Mouse (Mus musculus): ENCODE data around the gene Lsm2.

DNA sequence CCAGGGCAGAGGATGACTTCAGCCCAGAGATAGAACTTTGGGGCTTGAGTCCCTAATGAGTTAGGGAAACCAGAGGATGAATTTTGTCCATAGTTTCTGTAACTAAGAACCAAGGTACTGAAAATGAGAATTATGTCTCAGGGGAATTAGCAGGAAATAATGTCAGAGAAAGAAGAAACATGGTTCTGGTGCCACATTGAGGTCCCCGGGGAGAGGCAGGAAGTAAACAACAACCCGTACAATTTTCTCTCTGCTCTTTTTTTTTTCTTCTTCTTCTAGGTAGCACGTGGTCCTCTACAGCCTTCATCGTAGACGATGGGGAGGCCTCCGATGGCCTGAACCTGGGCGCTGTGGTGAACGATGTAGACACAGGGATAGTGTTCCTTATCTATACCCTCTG is 49.4 kb upstream of the Lsm2 start:
- no peak for TF ChIP-seq CTCF (IDR thresholded peaks at IDR 0.05; ENCODE audit: low read depth)
- TF ChIP-seq EP300 (IDR thresholded peaks at IDR 0.05; ENCODE audit: low read depth), result no peak

All from liver, postnatal 0 days (tissue).